Mouse (Mus musculus) thymus, postnatal 25 days (tissue): ENCODE data around the gene Slc38a1.
"Not testable (repeated sequence)": the region's sequence is repeated elsewhere in the genome, so short reads cannot be mapped to it uniquely, and the experiment has no call there.

ENCODE experiments used
- DNase-seq: peaks from one replicate; pipeline ENCODE4 v3.0.0; 2022

The Slc38a1 gene

GRCm38 (mm10) chr15:96657576-96658274, 15.0 kb upstream of the Slc38a1 start:
- no peak for DNase-seq

GRCm38 (mm10) chr15:96655514-96655913, 12.8 kb upstream of the Slc38a1 start:
- DNase-seq = peak; percentile 44

- peak; percentile 67 for DNase-seq
Measured at GRCm38 (mm10) chr15:96654714-96655113, 12.0 kb upstream of the Slc38a1 start.

GRCm38 (mm10) chr15:96653011-96653410, 10.3 kb upstream of the Slc38a1 start:
- no peak for DNase-seq

- no peak for DNase-seq
Measured at GRCm38 (mm10) chr15:96652531-96652930, 9.8 kb upstream of the Slc38a1 start.

GRCm38 (mm10) chr15:96647376-96647775, 4.7 kb upstream of the Slc38a1 start:
- no peak for DNase-seq

- DNase-seq = peak; percentile 70
Measured at GRCm38 (mm10) chr15:96641821-96642435, 785 bp downstream of the Slc38a1 start.

- DNase-seq = peak; percentile 75
Measured at GRCm38 (mm10) chr15:96641111-96641820, 1.4 kb downstream of the Slc38a1 start.

GRCm38 (mm10) chr15:96640291-96640985, 2.3 kb downstream of the Slc38a1 start:
- DNase-seq = peak; percentile 65

GRCm38 (mm10) chr15:96639630-96640029, 3.1 kb downstream of the Slc38a1 start:
- no peak for DNase-seq

- DNase-seq = no peak
Measured at GRCm38 (mm10) chr15:96638656-96639055, 4.1 kb downstream of the Slc38a1 start.

- DNase-seq = peak; percentile 68
Measured at GRCm38 (mm10) chr15:96638173-96638572, 4.5 kb downstream of the Slc38a1 start.

GRCm38 (mm10) chr15:96634670-96635405, 7.9 kb downstream of the Slc38a1 start:
- no peak for DNase-seq

- DNase-seq = no peak
Measured at GRCm38 (mm10) chr15:96632201-96632600, 10.5 kb downstream of the Slc38a1 start.

GRCm38 (mm10) chr15:96631107-96631718, 11.5 kb downstream of the Slc38a1 start:
- DNase-seq = no peak

GRCm38 (mm10) chr15:96628256-96628655, 14.5 kb downstream of the Slc38a1 start:
- no peak for DNase-seq

GRCm38 (mm10) chr15:96626871-96627270, 15.8 kb downstream of the Slc38a1 start:
- DNase-seq = no peak

- not testable (repeated sequence) for DNase-seq
Measured at GRCm38 (mm10) chr15:96625012-96625411, 17.7 kb downstream of the Slc38a1 start.

- DNase-seq = no peak
Measured at GRCm38 (mm10) chr15:96622376-96622775, 20.3 kb downstream of the Slc38a1 start.

- DNase-seq = no peak
Measured at GRCm38 (mm10) chr15:96621686-96622085, 21.0 kb downstream of the Slc38a1 start.

GRCm38 (mm10) chr15:96617555-96617954, 25.2 kb downstream of the Slc38a1 start:
- DNase-seq = no peak

GRCm38 (mm10) chr15:96608671-96609070, 34.0 kb downstream of the Slc38a1 start:
- DNase-seq = no peak
